Mouse (Mus musculus) monocyte, adult 2 months (primary cell): ENCODE measurements around the gene Junb.

Source experiments
- DNase-seq, 2 experiments: peaks; one replicate each; pipeline ENCODE4 v3.0.0; 2022; ENCODE audit warnings: low spot score in 2 of 2, low read depth in 1 of 2

Junb gene

DNA sequence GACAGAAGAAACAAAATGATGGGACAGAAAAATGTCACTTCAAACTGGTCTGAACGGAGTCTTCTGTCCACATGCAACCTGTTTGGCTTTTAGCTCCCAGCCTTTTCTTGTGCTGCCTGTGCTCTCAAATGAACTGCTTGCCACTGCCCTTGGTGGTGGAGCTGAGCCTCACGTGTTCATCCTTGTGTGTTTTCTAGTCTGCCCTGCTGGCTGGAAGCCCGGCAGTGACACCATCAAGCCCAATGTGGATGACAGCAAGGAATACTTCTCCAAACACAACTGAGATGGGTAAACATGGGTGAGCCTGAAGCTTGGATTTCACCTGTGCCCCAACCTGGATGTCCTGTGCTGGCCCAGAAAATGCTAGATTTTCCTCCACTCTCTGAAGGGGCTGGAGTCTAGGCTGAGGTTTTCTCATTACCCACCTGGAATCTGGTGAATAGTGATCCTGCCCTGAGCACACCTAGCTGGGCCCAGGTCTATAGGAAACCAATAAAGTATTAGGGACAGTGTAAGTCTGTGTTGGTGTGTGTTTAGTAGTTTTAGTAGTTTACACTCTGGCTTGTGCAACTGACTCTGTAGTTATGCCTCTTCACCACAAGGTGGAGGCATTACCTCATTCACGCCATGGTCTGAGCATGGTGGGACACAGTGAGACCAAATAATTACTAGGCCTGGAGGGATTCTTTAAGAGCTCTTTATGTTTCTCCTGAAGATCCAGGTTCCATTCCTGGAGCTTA is 4.5 kb downstream of the Junb start:
- DNase-seq = no peak

- no peak for DNase-seq
Measured at GRCm38 (mm10) chr8:84973079-84973478, 5.4 kb downstream of the Junb start.

GRCm38 (mm10) chr8:84970913-84971312 is 7.6 kb downstream of the Junb start:
- DNase-seq = no peak

- no peak for DNase-seq
Measured at GRCm38 (mm10) chr8:84970135-84970790, 8.3 kb downstream of the Junb start.

GRCm38 (mm10) chr8:84969241-84970134 is 9.0 kb downstream of the Junb start, which contains the start of the genes Gm49661, Prdx2 and Rnaseh2a:
TSS of gene Gm49661 (minus strand) at chr8:84969433.
TSS of gene Prdx2 (plus strand) at chr8:84969587.
TSS of gene Rnaseh2a (minus strand) at chr8:84969767.
- DNase-seq = no peak

DNA sequence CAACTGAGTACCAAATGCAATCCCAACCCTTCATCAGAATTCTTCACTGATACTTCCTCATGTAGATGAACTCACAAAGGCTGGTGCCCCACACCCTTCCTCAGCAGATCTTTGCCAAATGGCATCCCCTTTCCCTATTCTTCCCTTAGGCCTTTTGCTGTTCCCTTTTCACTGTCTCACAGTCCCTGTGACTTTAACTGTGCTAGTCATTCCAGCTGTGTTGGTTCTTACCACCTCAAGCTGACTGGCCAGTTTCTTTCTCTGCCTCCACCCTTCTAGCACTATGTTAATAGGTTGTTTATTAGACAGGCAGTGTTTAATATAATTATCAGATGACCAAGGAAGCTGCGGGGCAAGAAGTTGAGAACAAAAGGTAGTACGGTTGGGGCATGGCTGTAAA is 9.9 kb downstream of the Junb start:
- DNase-seq = no peak

DNA sequence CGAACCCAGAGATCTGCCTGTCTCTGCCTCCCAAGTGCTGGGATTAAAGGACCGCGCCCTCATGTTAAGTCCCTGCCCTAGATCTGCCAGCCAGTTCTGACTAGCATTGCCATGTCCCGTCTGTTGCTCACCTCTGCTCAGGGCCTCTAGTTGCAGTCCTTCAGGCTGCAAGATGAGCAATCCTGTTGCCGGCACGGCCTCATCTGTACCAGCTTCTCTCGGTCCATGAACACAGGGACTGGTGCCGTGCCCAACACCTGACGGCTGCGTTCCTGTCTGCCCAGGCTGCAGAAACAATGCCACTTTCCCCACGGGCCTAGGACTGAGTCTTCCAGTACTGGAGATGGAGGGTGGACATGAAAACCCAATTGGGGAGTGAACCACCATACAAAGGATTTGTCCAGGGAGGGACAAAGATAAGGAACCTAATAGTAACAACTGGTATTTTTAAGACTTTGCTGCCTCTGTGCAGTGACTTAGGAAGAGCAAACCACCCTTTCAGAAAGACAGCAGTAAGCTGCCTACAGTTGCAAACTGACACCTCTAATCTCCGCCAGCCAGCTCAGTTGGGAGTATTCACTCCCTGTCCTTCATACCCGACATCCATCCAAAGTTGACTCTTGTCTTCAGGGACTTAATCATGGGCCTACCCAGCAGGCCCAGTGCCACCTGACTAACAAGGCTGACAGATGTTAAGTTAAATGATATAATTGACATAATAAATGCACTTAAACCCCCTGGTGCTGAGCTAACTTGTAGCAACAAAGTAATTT is 10.8 kb downstream of the Junb start:
- DNase-seq = no peak

GRCm38 (mm10) chr8:84966603-84967002 is 11.9 kb downstream of the Junb start:
- DNase-seq = no peak

DNA sequence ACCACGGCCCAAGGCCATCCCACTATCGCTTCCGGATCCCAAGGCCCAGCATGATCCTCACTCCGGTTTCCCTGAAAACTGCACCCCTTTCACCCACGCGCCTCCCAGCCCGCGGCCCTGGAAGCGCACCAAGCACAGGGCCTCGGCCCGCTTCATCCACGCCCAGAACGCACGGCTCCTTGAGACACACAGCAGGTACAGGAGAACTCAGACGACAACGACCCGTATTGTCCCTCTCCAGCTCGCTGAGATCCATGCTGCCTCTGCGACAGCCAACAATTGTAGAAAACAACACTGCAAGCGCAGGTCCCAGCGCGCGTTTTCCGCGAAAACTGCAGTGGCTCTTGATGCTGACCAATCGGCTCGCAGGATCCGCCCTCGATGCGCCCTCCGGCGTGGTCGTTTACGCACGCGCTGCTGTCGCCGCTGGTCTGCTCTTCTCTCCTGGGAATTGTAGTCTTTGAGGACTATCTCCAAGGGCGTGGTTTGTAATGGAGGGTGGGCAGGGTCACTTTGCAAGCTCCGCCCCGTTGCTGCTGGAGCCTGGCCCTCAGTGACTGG is 12.7 kb downstream of the Junb start:
- DNase-seq = peak in 1 of 2 experiments; percentile 83

DNA sequence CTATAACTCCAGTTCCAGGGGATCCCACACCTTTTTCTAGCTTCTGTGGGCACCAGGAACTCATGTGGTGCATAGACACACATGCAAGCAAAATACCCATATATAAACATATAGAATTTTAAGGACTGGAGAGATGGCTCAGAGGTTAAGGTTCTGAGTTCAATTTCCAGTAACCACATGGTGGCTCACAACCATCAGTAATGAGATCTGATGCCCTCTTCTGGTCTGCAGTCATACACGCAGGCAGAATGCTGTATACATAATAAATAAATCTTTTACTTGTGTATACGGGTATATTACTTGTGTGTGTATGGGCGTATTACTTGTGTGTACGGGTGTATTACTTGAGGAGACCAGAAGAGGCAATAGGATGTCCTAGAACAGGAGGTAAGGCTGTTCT is 14.6 kb downstream of the Junb start:
- no peak for DNase-seq

DNA sequence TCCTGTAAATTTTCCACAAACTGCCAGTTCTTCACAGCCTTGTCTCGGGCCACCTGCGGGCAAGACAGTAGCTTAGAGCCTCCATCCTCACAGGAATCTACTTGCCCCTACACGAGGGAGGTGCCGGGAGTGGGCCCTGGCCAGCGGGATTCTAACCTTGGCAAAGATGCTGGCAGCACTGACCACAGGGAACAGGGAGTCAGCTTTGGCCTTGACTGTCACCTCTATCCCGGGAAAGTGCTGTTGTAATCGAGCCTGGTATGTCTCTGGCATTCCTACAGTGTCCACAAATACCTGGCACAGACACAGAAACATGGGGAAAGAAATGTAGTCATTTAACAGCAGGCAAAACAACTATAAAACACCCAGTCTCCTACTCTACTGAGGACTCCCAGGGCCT is 18.7 kb downstream of the Junb start:
- no peak for DNase-seq

GRCm38 (mm10) chr8:84956768-84957167 is 21.8 kb downstream of the Junb start:
- DNase-seq = peak in 1 of 2 experiments; percentile 49

DNA sequence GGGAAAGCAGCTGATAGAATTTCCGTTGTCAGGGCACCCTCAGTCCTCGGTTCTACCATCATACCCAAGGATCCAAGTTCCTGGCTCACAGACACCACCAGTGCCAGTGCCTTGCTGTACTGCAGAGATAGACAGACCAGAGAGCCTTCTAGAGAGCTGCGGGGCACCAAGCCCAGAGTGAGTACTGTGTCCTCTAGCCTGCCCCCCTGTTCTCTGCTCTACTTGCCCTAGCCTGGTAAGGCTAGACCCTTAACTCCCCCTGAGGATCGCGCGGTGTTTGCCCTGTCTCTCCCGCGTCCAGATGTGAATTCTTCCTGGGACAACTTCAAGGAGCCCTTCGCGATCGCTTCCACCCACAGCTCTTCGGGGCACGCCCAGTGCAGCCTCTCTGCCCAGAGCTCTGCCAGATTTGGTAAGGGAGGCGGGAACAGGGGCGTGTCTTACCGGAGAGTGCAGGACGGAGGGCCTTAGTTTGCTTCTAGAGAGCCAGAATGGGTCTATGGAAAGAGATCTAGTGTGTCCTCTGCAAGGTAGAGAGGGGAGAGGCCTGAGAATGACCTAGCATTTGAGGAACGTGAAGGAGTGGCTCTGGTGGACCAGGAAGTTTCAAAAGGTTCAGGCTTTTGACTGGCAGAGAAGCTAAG is 25.8 kb downstream of the Junb start:
- DNase-seq = no peak

- no peak for DNase-seq
Measured at GRCm38 (mm10) chr8:84949753-84950152, 28.8 kb downstream of the Junb start.

GRCm38 (mm10) chr8:84947241-84947545 is 31.3 kb downstream of the Junb start:
- no peak for DNase-seq

DNA sequence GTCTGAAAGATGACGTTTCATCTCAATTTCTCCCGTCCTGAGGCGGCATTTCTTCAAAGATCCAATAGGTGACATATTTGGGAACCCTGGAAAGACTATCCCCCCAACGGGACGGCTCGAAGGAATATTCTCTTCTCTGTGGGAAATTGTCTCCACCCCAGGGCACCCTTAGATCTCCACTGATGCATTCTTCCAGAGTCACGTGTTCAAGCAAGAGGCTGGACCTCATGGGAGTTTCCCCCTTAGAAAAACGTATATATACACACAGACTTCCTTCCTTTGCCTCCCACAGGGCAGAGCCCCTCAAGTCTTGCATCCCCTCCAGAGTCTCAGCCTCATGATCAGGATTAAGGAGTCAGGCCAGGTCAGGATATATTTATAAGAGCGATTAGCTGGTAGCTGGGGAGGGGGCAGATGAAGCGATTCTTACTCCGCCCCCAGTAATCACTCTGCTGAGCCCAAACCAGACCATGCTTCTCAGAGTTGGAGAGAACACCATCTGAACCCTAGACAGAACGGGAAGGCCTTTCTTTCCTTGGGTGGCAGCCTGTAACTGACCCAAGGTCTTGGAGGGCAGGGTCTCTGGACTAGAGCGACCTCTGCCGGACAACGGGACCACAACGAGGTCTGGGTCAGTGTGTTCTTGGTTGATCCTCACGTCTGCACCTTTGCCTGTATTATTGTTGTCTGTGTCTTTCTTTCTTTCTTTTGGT is 31.8 kb downstream of the Junb start, which contains the start of gene Rtbdn:
Rtbdn (plus strand) TSS at position 464 of the 713 bp plus-strand sequence.
- DNase-seq = no peak

DNA sequence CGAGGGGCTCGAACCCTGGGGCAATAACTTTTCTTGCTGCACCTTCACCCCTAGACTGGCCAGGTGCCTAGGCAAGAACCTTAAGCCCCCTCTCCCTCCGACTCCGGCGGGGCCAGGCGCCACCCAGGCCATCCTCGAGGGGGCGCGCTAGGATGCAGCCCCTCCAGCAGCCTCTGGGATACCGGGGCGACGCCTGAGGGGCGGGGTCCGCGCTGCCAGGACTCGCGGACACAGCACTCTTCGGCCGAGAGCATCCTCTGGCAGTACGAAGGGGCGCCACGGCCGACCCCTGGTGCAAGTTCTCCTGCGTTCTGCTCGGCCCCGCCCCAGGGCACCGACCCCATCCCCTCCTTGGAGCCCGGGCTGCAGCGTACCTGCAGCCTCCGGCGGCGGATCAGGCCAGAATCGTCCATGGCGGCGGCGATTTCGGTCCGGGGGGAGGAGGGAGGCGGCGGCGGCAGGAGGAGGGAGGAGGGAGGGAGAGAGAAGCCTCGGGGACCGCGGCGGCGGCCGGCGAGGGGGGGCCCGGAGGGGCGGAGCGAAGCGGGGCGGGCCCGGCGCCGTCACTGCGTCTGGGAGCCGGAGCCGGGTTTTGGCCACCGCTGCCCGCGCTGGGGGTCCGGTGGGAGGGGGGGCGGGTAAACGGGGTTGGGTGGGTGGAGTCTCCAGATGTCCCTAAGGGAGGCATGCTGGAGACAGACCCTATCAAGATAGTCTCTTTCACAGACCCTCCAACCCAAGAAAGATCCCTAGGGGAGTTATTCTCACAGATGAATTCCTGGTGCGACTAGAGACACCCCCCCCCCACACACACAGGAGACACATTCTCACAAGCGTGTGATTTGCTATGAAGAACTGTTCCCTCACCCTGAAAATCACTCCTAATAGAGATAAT is 32.6 kb downstream of the Junb start:
- DNase-seq = no peak

- no peak for DNase-seq
Measured at GRCm38 (mm10) chr8:84945235-84945632, 33.3 kb downstream of the Junb start.
